Mouse (Mus musculus): ENCODE data around the gene Fcer1g.

GRCm38 (mm10) chr1:171279721-171280120, 45.6 kb upstream of the Fcer1g start:
- TF ChIP-seq CTCF (conservative IDR thresholded peaks at IDR 0.05; ENCODE audit: insufficient read depth, insufficient read length, low read depth, low read length) (no peak), POLR2A (IDR thresholded peaks at IDR 0.05; ENCODE audit: low read depth, low read length) (no peak)

All from kidney, adult 2 months (tissue).